Mouse (Mus musculus) T-helper 17 cell (primary cell): ENCODE data around the gene Dctpp1.

Source experiments
- in situ Hi-C, 2 experiments: fragments of 300-600 bp; cut with MboI, MseI; formaldehyde crosslinking; loops; 1 replicate in 1 of 2; 2 replicates in 1 of 2; pipeline ENCODE4 v1.15.1; 2025; ENCODE audit warnings: high pct_unique_total_duplicates in 2 of 2

Dctpp1 gene

GRCm38 (mm10) chr7:127213485-127213884 is 47.0 kb downstream of the Dctpp1 start:
- in situ Hi-C loops: loop anchor here in 1 of 2 experiments (10.0 kb wide), 3 partner anchors 419 to 1729 kb away; partner anchors contain the start of genes Atxn2l, Fam57b and Ppp4c

DNA sequence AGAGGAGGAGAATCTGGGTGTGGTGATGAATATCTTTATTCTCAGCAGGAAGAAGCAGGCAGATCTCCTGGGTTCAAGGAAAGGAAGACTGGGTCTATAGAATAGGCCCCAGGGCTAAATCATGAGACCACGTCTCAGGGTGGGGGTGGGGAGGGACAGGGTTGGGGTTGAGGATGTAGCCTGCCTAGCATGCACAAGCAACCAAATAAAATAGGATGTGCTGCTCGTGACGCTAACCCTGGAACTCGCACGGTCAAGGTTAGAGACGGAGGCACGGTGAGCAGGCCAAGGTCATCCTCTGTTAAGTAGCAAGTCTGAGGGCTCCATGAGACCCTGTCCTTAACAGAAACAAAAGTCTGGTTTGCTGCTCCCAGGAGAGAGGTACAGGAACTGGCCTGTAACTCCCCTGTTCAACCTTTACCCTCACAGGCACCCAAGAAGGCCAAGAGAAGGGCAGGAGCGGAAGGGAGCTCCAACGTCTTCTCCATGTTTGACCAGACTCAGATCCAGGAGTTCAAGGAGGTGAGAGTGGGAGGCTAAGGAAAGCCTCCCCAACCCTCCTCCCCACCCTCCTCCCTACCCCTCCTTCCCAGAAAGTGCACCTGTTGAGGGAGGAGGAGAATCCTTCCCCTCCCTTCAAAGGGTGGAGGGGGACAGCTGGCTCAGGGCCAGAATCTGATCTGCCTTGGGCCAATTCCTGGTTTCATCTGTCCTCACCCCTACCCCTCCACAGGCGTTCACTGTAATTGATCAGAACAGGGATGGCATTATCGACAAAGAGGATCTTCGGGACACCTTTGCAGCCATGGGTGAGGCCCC is 47.9 kb downstream of the Dctpp1 start:
- in situ Hi-C loops: loop anchor here in 1 of 2 experiments (10.0 kb wide), 3 partner anchors 418 to 1728 kb away; partner anchors contain the start of genes Atxn2l, Fam57b and Ppp4c

DNA sequence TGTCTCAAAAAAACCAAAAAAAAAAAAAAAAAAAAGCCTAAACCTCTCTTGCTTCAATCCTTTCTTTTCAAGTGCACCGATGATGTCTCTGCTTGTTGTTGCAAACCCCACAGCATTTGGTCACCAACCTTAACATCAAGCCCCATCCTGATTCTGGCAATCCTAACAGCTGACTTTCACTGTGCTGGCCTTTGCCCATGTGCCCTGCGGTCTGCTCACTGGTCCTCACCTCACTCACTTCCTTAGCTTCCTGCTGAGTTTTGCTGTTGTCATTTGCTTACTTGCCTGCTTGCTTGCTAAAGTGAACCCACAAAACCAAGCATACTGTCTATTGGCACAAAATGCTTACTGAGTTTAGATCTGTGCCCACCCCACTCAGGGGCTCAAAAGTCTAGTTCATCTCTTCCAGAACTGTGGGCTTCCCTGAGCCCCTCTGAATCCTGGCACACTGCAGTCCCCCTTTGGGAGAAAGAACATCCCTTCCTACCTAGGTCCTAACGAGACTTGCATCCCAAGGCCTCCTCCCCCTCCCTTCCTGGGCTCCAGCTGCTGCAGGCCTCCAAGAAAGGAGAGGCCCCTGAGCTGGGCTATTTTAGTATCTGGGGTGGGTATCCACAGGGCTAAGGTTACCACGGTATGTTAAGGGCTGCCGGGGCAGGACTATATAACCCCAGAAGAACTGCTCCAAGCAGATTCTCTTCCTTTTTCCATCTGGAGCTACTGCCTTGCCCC is 49.3 kb downstream of the Dctpp1 start:
- in situ Hi-C loops: loop anchor here in 1 of 2 experiments (10.0 kb wide), 3 partner anchors 416 to 1726 kb away; partner anchors contain the start of genes Atxn2l, Fam57b and Ppp4c

DNA sequence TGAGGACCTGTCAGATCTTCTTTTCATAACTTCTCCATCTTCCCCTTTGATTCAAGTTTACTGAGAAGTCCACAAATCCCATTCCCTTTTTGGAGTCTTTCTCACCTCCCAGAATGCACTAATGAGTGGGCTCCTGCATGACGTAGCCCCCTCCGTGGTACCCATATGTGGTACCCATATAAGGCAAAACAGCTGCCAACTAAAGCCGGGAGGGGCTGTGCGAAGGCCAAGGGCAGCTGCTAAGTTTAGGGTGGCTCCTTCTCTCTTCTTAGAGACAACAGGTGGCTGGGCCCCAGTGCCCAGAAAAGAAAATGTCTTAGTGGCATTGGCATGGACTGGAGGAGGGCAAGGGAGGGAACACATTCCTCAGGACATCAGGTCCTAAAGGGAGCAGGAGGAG is 50.2 kb downstream of the Dctpp1 start:
- in situ Hi-C loops: loop anchor here in 1 of 2 experiments (10.0 kb wide), 3 partner anchors 415 to 1725 kb away; partner anchors contain the start of genes Atxn2l, Fam57b and Ppp4c

GRCm38 (mm10) chr7:127209851-127210250 is 50.7 kb downstream of the Dctpp1 start:
- in situ Hi-C loops: loop anchor here in 1 of 2 experiments (10.0 kb wide), 3 partner anchors 415 to 1725 kb away; partner anchors contain the start of genes Atxn2l, Fam57b and Ppp4c

GRCm38 (mm10) chr7:127208553-127209438 is 51.7 kb downstream of the Dctpp1 start, which contains the start of gene Mylpf:
Gene Mylpf, plus strand, starts transcription at chr7:127208890.
- in situ Hi-C loops: no loop called here

- in situ Hi-C loops: no loop called here
These were observed 52.3 kb downstream of the Dctpp1 start, which contains the start of gene Tbc1d10b for GRCm38 (mm10) chr7:127208295-127208552. Gene Tbc1d10b, minus strand, starts transcription at chr7:127208468.

GRCm38 (mm10) chr7:127207374-127208294 is 52.9 kb downstream of the Dctpp1 start:
- in situ Hi-C loops: no loop called here
